Mouse (Mus musculus): ENCODE results near the gene Gm11172. TPM values are rescaled to one million over a fixed set of nuclear protein-coding genes. Genes with fewer than 3 reads are reported as not detected.
A peak's percentile ranks its signal among the peaks of the same experiment; 100 is the strongest.

Gene Gm11172
- polyA plus RNA-seq, 1 experiment from 2014 or later: not detected

GRCm38 (mm10) chr16:10805789-10806527, 6.8 kb upstream of the Gm11172 start, which contains the start of gene Prm1:
Gene Prm1 (minus strand): TSS chr16:10805839.
- Histone ChIP-seq H3K9me3 (ENCODE audit: low read length) (no peaks in the 10 kb centered on the region), H3K4me3 (ENCODE audit: low read depth, low read length) (no peak within 1 kb of the TSS), H3K9ac (replicated peaks) (no peak within 1 kb of the TSS), H3K27ac (ENCODE audit: low read depth) (no peak within 1 kb of the TSS), H3K27me3 (ENCODE audit: insufficient read depth, low read length) (no peaks in the 10 kb centered on the region), H3K4me2 (ENCODE audit: low read depth, low read length) (no peak within 1 kb of the TSS), H3K4me1 (ENCODE audit: insufficient read depth) (no peaks in the 10 kb centered on the region), H3K36me3 (replicated peaks; ENCODE audit: insufficient read depth, low read length) (no peaks in the 10 kb centered on the region)
- ATAC-seq: 0 out of 2 replicates have a peak, but pooled peaks have one; percentile 29
- WGBS (ENCODE audit: insufficient replicate concordance): 62% methylated on average over 10 of the region's 10 CpGs
- TF ChIP-seq EP300 (IDR thresholded peaks at IDR 0.05; ENCODE audit: low read depth): no peak
- TF ChIP-seq CTCF (IDR thresholded peaks at IDR 0.05; ENCODE audit: low read depth): no peak
- DNase-seq: peak; percentile 32

DNA sequence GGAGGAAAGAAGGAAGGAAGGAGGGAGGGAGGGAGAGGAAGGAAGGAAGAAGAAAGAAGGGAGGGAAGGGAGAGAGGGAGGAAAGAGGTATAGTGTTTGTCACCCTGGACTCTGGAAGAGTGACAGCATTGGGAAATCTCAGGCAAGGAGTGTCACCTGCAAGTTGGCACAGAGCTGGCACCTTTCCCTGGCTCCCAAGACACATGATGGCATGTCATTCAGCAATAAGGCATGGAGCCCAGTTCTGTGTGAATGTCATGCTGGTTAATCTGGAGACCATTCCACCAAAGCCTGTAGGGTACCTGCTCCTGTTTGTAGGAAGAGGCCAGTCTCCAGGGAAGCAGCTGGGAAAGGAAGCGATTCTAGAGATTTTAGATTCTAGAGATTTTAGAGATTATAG, 2.3 kb upstream of the Gm11172 start:
- H3K4me1 ChIP-seq (ENCODE audit: insufficient read depth): peaks cover 12% of the 10 kb centered on the region
- no peak overlapping the region for H3K9ac ChIP-seq (replicated peaks)
- ATAC-seq: no peak
- no peaks in the 10 kb centered on the region for H3K36me3 ChIP-seq (replicated peaks; ENCODE audit: insufficient read depth, low read length)
- no peak for DNase-seq
- WGBS (ENCODE audit: insufficient replicate concordance): 81% methylated on average over 1 of the region's 1 CpGs
- no peak overlapping the region for H3K4me3 ChIP-seq (ENCODE audit: low read depth, low read length)
- no peak for TF ChIP-seq EP300 (IDR thresholded peaks at IDR 0.05; ENCODE audit: low read depth)
- no peak for TF ChIP-seq CTCF (IDR thresholded peaks at IDR 0.05; ENCODE audit: low read depth)
- H3K27me3 ChIP-seq (ENCODE audit: insufficient read depth, low read length): no peaks in the 10 kb centered on the region
- H3K9me3 ChIP-seq (ENCODE audit: low read length): no peaks in the 10 kb centered on the region
- no peak overlapping the region for H3K27ac ChIP-seq (ENCODE audit: low read depth)
- H3K4me2 ChIP-seq (ENCODE audit: low read depth, low read length): no peak overlapping the region

DNA sequence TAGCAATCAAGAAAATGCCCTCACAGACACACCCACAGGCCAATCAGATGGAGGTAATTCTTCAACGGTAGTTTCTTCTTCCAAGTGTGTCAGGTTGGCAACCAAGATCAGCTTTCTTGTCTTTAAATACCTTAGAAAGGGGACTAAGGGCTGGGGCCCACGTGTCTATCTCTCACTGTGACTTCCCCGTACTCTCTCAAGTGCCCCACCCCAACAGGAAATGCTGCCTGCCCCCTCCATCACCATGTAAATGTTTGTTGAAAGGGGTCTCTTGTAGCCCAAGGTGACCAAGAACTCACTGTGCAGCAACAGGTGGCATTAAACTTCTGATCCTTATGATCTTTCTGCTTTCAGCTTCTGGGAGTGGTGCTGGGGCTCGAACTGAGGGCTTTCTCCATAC, 1.0 kb downstream of the Gm11172 start:
- TF ChIP-seq EP300 (IDR thresholded peaks at IDR 0.05; ENCODE audit: low read depth) (no peak), CTCF (IDR thresholded peaks at IDR 0.05; ENCODE audit: low read depth) (no peak)
- Histone ChIP-seq H3K9ac (replicated peaks) (no peak overlapping the region), H3K27ac (ENCODE audit: low read depth) (no peak overlapping the region), H3K27me3 (ENCODE audit: insufficient read depth, low read length) (no peaks in the 10 kb centered on the region), H3K36me3 (replicated peaks; ENCODE audit: insufficient read depth, low read length) (no peaks in the 10 kb centered on the region), H3K4me1 (ENCODE audit: insufficient read depth) (peaks cover 12% of the 10 kb centered on the region), H3K4me3 (ENCODE audit: low read depth, low read length) (no peak overlapping the region), H3K9me3 (ENCODE audit: low read length) (no peaks in the 10 kb centered on the region), H3K4me2 (ENCODE audit: low read depth, low read length) (no peak overlapping the region)
- no peak for DNase-seq
- no peak for ATAC-seq
- 60% methylated on average over 4 of the region's 4 CpGs for WGBS (ENCODE audit: insufficient replicate concordance)

- Histone ChIP-seq H3K4me2 (ENCODE audit: low read depth, low read length) (no peak overlapping the region), H3K9ac (replicated peaks) (no peak overlapping the region)
Observed at GRCm38 (mm10) chr16:10814864-10815263, 2.1 kb downstream of the Gm11172 start.

GRCm38 (mm10) chr16:10818579-10819135, 5.9 kb downstream of the Gm11172 start:
- H3K9ac ChIP-seq (replicated peaks): no peak overlapping the region
- no peak overlapping the region for H3K4me3 ChIP-seq (ENCODE audit: low read depth, low read length)

More at GRCm38 (mm10) chr16:10814864-10815263, 2.1 kb downstream of the Gm11172 start:
- no peak for TF ChIP-seq EP300 (IDR thresholded peaks at IDR 0.05; ENCODE audit: low read depth)
- TF ChIP-seq CTCF (IDR thresholded peaks at IDR 0.05; ENCODE audit: low read depth): no peak
- Histone ChIP-seq H3K4me3 (ENCODE audit: low read depth, low read length) (no peak overlapping the region), H3K27me3 (ENCODE audit: insufficient read depth, low read length) (no peaks in the 10 kb centered on the region), H3K36me3 (replicated peaks; ENCODE audit: insufficient read depth, low read length) (no peaks in the 10 kb centered on the region), H3K27ac (ENCODE audit: low read depth) (no peak overlapping the region), H3K4me1 (ENCODE audit: insufficient read depth) (peaks cover 12% of the 10 kb centered on the region), H3K9me3 (ENCODE audit: low read length) (no peaks in the 10 kb centered on the region)
- DNase-seq (no peak), ATAC-seq (peak; percentile 25; the same call in 1 of the 2 replicates)
- 38% methylated on average over 4 of the region's 4 CpGs for WGBS (ENCODE audit: insufficient replicate concordance)

GRCm38 (mm10) chr16:10819966-10820365, 7.3 kb downstream of the Gm11172 start:
- whole genome bisulfite sequencing (ENCODE audit: insufficient replicate concordance): 64% methylated on average over 3 of the region's 3 CpGs
- Histone ChIP-seq H3K36me3 (replicated peaks; ENCODE audit: insufficient read depth, low read length) (no peaks in the 10 kb centered on the region), H3K4me1 (ENCODE audit: insufficient read depth) (peaks cover 2% of the 10 kb centered on the region; the same call in 1 of the 2 replicates), H3K27ac (ENCODE audit: low read depth) (no peak overlapping the region), H3K4me3 (ENCODE audit: low read depth, low read length) (no peak overlapping the region), H3K9me3 (ENCODE audit: low read length) (no peaks in the 10 kb centered on the region), H3K9ac (replicated peaks) (no peak overlapping the region), H3K4me2 (ENCODE audit: low read depth, low read length) (no peak overlapping the region), H3K27me3 (ENCODE audit: insufficient read depth, low read length) (no peaks in the 10 kb centered on the region)
- ATAC-seq (no peak), DNase-seq (no peak)
- TF ChIP-seq CTCF (IDR thresholded peaks at IDR 0.05; ENCODE audit: low read depth) (no peak), EP300 (IDR thresholded peaks at IDR 0.05; ENCODE audit: low read depth) (no peak)

More at GRCm38 (mm10) chr16:10818579-10819135, 5.9 kb downstream of the Gm11172 start:
- WGBS (ENCODE audit: insufficient replicate concordance): 83% methylated on average over 4 of the region's 4 CpGs
- DNase-seq (no peak), ATAC-seq (peak; percentile 40; the same call in 1 of the 2 replicates)
- Histone ChIP-seq H3K27me3 (ENCODE audit: insufficient read depth, low read length) (no peaks in the 10 kb centered on the region), H3K4me1 (ENCODE audit: insufficient read depth) (peaks cover 12% of the 10 kb centered on the region), H3K36me3 (replicated peaks; ENCODE audit: insufficient read depth, low read length) (no peaks in the 10 kb centered on the region), H3K4me2 (ENCODE audit: low read depth, low read length) (no peak overlapping the region), H3K27ac (ENCODE audit: low read depth) (no peak overlapping the region), H3K9me3 (ENCODE audit: low read length) (no peaks in the 10 kb centered on the region)
- TF ChIP-seq CTCF (IDR thresholded peaks at IDR 0.05; ENCODE audit: low read depth) (no peak), EP300 (IDR thresholded peaks at IDR 0.05; ENCODE audit: low read depth) (no peak)
